Mouse (Mus musculus): Measurements from ENCODE around the gene Taf11.

The Taf11 gene

DNA sequence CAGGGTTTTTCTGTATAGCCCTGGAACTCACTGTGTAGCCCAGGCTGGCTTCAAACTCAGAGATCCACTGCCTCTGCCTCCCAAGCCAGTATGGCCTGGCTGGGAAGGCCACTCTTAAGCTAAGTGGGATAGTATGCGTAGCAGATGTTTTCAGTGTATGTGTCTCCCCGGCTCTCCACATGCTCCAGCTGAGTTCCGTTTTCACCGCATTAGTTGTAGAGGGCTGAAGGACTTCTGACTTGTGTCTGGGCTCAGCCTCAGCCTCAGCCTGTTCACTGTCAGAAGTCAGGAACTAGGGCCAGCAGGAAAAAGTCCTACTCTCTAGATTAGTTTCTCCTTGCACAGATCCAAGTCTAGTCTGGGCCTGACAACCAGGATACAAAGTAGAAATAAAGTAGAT, 6.7 kb upstream of the Taf11 start:
- DNase-seq = no peak

DNA sequence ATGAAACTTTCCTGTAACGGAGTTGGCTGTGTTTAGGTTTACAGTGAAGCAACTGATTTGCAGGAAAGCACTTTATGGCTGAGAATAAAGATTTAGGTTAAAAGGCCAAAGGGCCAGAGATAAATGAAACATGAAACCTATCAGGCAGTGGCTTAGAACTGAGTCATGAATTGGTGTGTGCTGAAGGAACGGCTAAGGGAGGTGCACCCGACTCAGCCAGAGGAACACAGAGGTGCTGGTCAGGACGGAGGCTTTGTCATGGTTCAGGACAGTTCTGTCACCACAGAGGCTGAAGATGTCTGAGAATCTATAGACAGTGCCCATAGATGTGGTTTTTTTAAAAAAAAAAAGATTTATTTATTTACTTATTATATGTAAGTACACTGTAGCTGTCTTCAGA, 5.1 kb upstream of the Taf11 start:
- DNase-seq = no peak

DNA sequence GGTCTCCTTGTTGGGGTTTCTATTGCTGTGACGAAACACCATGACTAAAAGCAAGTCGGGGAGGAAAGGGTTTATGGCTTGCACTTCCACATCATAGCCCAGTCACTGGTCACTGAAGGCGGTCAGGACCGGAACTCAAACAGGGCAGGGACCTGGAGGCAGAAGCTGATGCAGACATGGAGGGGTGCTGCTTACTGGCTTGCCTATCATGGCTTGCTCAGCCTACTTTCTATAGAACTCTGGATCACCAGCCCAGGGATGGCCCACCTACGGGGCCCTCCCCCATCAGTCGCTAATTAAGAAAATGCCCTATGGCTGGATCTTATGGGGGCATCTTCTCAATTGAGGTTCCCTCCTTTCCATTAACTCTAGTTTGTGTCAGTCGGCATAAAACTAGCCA, 1.7 kb upstream of the Taf11 start:
- no peak for DNase-seq

DNA sequence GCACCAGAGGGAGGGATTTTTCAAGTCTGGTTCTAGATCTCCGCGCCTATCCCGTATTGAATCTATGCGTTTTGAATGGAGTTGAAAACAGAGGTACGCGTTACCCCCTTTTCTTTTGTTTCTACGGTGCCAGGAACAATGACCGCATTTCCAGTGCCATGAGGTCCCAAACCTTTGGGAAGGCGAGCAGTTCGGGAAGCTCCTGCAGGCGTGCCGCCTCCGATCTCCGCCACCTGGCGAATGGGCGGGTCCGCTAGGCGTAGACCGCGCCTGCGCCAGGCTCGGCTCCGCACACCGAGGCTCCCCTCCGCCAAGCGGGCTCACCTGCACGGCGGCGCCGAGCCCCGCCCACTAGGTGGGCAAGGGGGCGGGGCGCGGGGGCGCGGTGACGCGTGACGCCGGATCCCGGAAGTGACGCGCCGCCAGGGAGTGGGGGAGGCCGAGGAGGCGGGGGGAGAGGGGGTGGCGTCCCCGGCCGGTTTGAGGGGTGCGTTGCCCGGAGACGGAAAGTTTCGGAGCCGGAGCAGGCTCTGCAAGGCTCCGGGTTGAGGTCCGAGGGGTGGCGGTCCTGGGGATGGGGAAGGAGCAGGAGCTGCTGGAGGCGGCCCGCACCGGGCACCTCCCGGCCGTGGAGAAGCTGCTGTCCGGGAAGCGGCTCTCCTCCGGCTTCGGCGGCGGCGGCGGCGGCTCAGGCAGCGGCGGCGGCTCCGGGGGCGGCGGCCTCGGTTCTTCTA, 589 bp downstream of the Taf11 start, which contains the start of gene Anks1:
Gene Anks1 (plus strand): TSS at position 419 of the 734 bp plus-strand sequence.
- peak; percentile 85 for DNase-seq

DNA sequence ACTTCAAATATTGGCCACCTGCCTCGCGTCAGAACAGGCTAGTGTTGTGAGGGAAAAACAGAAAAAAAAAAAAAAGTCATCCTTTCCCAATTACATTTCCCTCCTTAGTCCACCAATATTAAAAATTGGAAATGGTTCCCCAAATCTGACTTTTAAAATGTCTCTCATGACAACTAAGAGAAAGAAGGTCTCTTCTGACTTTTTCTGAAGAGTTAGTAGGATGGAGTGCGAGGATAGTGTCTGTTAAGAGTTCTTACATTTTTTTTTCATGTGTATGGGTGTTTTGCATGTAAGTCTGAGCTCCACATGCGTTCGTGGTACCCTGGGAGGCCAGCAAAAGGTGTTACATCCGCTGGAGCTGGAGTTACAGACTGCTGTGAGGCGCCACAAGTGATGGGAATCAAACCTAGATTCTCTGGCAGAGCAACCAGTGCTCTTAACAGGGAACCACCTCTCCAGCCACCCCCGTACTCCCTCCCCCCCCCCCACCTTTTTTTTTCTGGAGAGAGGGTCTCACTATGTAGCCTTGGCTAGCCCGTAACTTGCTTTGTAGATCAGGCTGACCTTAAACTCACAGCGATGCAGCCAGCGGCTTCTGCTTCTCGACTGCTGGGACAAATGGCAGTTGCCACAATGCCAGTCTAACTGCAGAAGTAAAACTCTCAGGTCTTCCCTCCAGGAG, 1.3 kb downstream of the Taf11 start:
- peak; percentile 44 for DNase-seq

DNA sequence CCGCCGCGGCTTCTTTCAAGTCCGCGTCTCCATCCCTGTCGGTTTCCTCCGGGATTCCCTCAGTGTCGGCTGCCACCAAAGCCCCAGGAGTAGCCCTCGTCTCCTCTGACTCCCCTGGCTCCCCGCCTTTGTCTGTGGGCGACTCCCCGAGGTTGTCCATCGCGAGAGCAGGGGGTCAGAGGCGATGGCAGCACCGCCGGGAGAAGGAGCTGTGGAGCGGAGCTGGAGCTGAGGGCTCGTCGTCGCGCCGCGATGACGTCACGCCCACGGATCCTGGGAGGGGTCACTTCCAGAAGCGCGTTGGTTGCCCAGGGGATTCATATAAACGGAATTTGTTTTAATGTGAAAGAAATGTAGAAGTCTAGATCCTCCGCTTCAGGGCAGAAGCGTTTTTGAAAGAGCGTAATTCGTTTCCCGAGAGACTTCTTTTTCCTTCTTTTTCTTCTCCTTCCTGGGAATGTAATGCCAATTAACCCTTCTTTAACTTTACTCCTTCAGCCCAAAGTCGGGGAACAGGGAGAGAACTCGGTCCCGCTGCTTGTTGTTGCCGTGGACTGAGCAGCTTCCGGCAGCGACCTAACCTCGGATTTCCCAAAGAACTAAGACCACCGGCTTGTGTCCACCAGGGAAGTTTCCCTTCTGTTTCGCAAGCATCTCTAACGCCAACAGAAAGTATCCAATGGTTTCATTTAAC, 2.0 kb downstream of the Taf11 start:
- DNase-seq = peak; percentile 93

DNA sequence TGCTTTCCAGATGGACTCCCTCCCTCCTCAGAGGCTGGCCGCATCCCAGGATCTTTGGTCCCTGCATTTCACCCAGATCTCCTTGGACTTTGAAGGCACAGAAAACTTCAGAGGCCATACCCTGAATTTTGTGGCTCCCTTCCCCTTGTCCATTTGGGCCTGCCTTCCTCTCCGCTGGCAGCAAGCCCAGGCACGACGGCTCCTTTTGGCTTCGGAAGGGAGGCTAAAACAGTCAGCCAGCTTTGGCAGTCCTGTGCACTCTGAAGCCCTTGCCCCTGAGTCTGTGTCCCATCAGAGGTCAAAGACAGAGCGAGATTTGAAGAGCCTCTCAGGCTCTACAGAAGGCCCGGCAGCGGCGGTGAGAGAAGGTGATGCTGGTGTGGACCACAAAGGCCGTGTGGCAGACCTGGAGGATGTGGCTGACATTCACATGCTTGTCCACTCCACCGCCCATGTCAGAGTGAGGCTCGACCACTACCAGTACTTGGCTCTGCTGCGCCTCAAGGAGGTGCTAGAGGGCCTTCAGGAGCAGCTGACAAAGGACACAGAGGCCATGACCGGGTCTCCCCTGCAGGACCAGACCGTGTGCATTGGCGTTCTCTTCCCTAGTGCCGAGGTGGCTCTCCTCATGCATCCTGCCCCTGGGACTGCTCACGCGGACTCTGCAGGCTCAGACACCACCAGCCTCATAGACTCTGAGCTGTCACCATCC, 23.0 kb downstream of the Taf11 start:
- DNase-seq = no peak

DNA sequence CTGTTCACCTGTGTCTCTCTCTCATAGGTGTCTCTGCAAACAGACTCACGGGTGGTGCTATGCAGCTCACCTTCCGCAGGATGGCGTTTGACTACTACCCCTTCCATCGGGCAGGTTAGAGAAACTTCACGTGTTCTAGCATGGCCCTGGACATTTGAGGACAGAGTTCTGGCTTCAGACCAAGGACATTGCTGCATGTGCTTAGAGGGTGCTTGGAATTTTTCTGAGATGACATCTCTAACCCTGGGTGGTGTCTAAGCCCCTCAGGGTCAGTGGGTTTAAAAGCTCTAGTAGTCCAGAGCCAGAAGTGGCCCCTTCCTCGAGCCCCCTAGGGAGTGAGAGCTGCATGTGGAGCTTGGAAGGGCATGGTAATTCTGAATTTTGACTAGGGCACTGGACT, 25.6 kb downstream of the Taf11 start:
- no peak for DNase-seq

DNA sequence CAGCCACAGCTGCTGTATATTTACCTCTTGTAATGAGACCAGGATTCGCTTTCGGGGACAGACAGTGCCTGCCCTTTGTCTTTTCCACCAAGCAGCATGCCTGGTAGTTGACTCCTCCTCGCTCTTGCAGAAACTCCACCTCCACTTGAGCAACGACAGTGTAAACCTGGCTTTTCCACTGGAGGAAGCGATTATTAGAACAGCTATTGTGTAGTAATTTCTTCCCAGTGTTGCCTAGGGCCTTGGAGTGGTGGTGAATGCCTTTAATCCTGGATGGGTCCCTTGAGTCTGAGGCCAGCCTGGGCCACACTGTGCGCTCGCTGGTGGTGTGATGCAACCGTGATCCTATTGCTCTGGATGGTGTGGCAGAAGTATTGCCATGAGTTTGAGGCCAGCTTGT, 26.5 kb downstream of the Taf11 start:
- DNase-seq = no peak

DNA sequence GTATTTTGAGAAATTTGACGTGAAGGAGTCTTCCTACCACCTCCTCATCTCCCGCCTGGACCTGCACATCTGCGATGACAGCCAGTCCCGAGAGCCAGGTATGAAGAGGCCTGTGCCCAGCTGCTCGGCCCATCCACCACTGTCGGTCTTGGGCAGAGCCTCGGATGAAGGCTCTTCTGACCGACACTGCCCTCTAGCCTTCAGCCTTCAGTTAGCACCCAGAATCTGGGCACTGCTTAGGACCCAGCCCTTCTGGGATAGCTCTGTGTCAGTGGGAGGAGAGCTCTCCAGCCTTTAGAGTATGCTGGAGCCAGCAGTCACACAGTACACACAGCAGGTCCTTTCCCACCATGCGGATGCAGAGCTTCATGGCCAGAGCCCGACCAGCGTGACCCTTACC, 28.1 kb downstream of the Taf11 start:
- DNase-seq = no peak

DNA sequence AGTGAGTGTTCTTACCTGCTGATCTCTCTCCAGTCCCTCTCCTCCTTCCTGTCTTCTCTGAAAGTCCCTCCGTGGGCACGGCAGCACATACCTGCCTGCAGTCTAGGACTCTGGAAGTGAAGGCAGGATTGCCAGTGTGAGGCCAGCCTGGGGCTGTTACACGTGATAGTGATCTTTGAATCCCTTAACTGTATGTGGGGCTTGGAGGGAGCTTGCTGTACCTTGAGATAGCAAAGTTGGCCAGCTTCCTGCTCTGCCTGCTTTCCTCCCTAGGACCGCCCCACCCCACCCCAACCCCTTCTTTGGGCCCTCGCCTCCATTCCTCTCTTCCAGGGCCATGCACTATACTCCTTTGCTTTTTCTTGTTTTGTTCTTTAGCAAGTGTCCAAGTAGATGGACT, 35.1 kb downstream of the Taf11 start:
- DNase-seq = no peak

DNA sequence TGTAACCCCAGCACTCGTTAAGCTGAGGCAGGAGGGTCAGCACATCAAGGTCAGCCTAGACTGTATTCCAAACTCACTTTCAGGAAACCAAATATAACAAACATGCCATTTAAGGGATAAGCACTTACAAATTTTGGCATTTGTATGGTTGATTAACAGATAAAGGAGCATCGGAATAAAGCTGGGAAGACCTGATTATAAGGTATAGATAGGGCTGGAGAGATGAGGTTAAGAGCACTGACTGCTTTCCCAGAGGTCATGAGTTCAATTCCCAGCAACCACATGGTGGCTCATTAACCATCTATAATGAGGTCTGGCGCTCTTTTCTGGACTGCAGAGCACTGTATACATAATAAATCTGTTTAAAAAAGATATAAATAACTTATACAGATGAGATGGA, 36.1 kb downstream of the Taf11 start:
- DNase-seq = no peak

DNA sequence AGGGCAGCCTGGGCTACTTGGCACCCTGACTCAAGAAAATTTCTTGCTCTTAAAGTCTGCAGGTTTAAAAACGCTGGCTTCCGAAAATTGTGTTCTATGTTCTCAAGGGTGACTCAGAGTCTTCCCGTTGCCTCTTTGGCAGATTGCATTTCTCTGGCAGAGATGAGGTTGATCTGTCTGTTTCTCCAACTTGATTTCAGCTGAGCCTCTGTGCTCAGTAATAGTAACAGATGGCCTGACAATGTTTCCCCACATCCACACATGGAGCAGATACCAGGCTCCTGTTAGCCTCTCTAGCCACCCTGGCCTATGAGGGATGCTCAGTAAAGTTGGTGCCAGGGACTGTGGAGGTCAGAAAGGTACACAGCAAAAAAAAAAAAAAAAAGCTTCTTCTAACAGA, 37.8 kb downstream of the Taf11 start:
- peak; percentile 85 for DNase-seq

DNA sequence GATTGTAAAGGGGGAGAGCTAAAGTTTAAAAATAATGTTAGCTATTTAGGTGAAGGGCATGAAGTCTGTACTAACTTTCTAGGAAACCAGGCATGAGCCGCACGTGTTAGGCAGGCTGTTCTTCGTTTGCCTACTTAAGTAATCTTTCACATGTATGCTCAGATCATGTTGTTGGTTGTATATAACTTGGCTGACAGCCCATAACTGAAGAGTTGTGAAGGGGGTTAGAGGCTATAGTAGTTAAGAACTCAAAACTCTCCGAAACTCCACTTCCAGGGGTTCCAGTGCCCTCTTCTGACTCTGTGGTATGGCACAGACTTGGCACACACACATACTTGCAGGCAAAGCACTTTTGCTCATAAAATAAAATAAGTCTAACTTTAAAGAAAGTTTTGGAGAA, 42.9 kb downstream of the Taf11 start:
- no peak for DNase-seq

DNA sequence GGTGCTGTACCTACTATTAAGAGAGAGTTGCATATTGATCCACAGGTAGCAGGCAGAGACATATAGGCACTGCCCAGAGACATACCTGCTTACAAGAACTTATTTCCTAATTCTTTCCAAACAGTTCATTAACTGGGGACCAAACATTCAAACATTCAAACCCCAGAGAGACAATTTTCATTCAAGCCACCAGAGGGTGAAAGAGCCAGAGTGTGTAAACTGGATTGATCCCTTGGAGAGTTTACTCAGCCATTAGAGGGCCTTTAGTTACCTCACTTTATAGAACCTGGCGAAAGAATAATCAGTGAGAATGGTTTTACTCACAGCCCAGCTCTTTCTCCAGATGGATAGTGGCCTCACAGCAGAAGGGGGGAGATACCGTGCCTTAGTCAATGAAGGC, 44.2 kb downstream of the Taf11 start:
- no peak for DNase-seq

DNA sequence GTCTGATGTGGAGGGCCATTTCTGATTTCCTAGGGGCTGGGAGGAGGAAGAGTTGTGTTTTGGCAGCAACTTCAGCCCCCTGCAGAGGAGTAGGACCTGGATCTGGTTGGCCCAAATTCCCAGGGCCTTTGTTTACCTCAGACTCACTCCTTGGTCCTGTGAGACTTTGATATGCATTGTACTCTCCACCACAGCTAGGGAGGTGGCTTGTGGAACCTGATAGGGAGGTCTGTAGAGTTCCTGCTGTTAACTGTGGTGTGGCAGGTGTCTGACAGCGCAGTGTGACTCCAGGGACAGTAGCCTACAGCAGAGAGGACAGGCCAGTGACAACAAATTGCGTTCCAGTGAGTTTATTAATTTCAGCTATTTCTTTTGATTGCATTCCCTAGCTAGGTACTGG, 50.5 kb downstream of the Taf11 start:
- DNase-seq = no peak

DNA sequence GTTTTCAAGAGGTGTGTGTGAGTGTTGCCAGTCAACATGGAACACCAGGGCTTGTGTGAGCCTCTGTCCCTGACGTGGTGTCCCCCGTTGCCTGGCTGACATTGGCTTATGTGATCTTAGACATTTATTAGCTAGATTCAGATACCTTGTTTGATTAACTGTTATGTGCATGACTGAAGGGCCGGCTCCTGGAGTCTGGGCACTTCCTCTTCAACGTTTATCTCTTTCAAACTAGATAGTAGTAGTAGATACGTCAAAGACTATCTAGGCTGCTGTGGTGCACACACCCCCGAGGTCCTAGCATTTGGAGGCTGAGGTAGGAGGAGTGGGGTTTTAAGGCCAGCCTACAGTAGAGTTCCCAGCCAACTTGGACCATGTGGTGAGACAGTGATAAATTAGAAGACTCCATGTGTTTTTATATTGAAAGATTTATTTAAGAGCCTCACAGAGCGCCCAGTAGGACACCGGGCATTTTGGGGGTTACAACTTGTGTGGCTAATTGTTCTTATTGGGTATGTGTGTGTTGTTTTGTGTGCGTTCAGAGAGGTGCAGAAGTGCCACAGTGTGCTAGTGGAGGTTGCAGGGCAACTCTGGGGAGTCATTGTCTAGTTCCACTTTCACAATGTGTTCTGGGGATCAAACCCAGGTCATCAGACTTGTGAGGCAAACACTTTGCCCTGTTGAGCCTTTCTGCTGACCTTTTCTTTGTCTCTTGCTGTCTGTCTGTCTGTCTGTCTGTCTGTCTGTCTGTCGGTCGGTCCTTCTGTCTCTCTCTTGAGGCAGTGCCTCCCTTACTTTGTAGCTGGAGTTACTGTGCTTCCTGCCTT, 51.8 kb downstream of the Taf11 start:
- no peak for DNase-seq

DNA sequence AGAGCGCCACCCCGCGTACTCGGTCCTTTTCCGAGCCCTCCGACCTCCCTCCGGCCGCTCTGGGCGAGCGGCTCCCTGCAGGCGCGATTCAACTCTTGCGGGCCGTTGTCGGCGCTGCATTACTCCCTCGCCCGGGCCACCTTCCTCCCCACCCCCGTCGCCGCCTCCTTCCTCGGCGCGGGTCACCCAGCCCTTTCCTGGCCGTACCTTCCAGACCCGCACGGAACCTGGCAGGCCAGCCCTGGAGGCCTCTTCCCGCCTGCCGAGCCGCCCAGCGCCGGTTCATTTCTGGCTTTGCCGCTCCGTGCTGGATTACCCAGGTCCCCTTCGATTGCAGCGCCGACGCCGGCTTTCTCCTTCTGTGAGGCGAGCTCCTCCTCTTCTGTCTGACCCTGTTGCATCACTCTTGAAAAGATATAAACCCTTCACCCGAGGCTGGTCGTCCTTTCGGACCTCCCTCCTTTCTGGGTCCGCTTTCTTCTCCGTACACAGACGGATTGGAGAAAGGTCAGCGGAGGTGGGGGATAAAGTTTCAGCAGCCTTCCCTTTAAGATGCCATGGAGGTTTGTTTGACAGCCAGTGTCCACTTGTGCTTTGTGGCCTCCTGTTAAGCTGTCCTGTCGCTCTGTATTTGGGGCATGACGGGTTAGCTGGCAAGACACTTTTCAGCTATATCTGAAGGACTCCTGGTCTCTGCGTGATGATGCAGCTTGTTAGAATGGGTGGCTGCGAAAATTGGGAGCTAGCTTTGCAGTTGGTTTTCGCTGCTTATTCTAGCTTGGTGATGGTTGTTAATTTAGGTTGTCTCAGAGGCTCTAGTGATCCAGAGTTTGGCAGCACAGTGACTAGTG, 52.6 kb downstream of the Taf11 start:
- peak; percentile 40 for DNase-seq

DNA sequence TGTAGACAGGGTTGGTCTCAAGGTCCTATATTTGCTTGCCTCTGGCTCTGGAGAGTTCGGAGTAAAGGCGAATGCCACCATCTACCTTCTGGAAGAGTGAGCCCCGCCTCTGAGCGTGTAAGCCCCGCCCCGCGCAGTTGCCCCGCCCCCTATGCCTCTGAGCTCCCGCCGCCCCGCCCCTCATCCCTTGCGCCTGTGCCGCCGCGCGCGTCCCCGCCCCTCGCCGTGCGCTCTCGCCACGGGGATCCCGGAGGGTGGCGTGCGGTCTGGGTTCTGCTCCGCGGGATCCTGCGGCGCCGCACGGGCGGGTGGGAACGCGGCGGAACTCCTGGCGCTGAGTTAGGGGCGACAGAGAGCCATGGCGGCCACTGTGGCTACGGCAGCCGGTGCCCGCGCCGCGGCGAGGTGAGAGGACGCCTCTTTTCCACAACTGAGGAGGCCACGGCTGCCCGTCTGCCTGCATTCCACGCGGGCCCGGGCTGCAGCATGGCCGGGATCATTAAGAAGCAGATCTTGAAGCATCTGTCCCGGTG, 53.3 kb downstream of the Taf11 start, which contains the start of gene Uhrf1bp1:
Gene Uhrf1bp1 (plus strand): TSS at position 177 of the 533 bp plus-strand sequence.
- DNase-seq = peak; percentile 73
